Mouse (Mus musculus) kidney, adult 2 months (tissue): Measurements from ENCODE around the gene Pde6c.

ENCODE experiments used
- CTCF ChIP-seq: fragments of 200-500 bp; conservative IDR thresholded peaks from 2 replicates; pipeline ENCODE4 v1.5.1; 2011; ENCODE audit warnings: low read depth, mild to moderate bottlenecking, control low read depth, low read length, moderate library complexity, mixed read lengths; ENCODE audit not compliant: insufficient read depth, insufficient read length
- POLR2A ChIP-seq: fragments of 200-500 bp; IDR thresholded peaks from one replicate; pipeline ENCODE4 v1.6.1; 2011; ENCODE audit warnings: low read depth, low read length, control low read depth

DNA sequence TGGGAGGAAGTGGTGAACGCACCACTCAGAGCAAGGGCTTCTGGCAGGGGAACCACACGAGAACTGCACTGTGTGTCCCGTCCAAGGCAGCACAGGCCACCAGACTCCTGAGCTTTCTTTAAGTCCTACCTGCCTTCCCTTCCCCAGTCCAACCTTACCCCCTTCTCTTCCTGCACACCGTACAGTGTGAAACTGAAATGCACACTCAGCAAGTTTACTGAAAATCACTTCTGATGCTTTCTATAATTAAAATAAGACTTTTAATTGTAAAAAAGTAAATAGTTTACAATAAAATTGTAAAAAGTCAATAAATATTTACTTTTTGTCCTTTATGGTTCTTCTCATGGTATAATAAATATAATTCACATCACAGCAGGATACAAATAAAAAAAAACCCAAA is 62.7 kb downstream of the Pde6c start:
- TF ChIP-seq CTCF (no peak), POLR2A (no peak)
